Mouse (Mus musculus): ENCODE measurements at regions not wholly inside any gene's neighbourhood (a gene's known extent, or its start where the extent isn't known, plus 50 kb on each side); places are given as distances from the start of the nearest gene placed in this dataset.

DNA sequence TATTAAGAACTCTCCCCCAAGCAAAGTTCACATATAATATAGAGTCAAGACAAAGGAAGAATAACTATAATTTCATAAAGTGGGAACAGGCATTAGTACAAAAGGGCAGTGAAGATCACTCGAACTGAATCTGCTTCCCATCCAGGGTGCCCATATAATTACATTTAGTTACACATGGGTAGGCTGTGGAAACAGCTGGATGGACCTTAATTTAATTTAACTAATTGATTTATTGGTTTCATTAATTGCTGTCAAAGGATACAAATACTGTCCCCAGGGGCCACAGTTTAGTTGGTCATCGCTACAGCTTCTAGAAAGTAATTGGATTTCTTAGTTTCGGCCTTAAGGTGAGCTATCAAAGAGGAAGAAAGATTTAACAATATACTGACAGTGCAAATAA is 91.4 kb upstream of the Col1a2 start:
- TF ChIP-seq CTCF (IDR thresholded peaks at IDR 0.05; ENCODE audit: low read depth) (no peak), EP300 (IDR thresholded peaks at IDR 0.05; ENCODE audit: low read depth) (no peak)
